Comparison of ENCODE assay signal across 8 mouse cellular contexts in the genomic region with DNA sequence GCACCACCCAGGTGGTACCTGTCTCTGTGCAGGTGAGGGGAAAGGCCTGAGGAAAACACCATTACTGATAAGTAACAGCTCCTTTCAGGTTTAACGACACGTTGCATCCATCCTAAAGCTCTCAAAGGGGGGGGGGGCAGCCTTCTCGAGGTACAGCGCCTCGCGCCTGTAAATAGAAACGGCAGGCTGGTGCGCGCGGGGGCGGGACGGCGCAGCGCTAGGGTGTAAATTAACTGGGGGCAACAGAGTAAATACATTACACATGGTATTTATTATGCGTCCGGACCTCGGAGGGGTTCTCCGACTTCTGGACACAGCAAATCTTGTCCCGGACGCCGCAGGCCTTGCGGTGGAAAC.
DNase-seq lines count a peak whose midpoint lies in the region; ATAC-seq and TF ChIP-seq lines count a peak whose summit lies in the region.

No protein-coding gene starts in this region.

- peak overlapping the region; percentile 54 for H3K9ac ChIP-seq in kidney, embryonic 14.5 days (ENCODE audit: low read depth, low read length)
- peak overlapping the region; percentile 68 for H3K9ac ChIP-seq in hindbrain, embryonic 13.5 days
- peak overlapping the region; percentile 50 for H3K9ac ChIP-seq in midbrain, embryonic 15.5 days

- H3K4me1 ChIP-seq in kidney, embryonic 14.5 days (ENCODE audit: control insufficient read depth, insufficient read depth, low read length): peaks cover 15% of the 10 kb centered on the region; the same call in 1 of the 2 replicates
- H3K4me1 ChIP-seq in cortical plate, adult 2 months (ENCODE audit: control insufficient read depth, insufficient read depth, low read length): peaks cover 2% of the 10 kb centered on the region; the same call in 1 of the 2 replicates
- peaks cover 22% of the 10 kb centered on the region for H3K4me1 ChIP-seq in hindbrain, embryonic 13.5 days (replicated peaks)
- H3K4me1 ChIP-seq in midbrain, embryonic 15.5 days: peaks cover 14% of the 10 kb centered on the region

- TF ChIP-seq CTCF in cortical plate, adult 2 months (IDR thresholded peaks at IDR 0.05; ENCODE audit: extremely low read depth, insufficient read depth, low read length): no peak

- ATAC-seq in kidney, embryonic 14.5 days (ENCODE audit: low FRiP score, low TSS enrichment): no peak
- peak; percentile 53 for ATAC-seq in hindbrain, embryonic 13.5 days (ENCODE audit: low FRiP score)
- peak; percentile 18; the same call in 1 of the 2 replicates for ATAC-seq in midbrain, embryonic 15.5 days (replicated peaks)

- TF ChIP-seq POLR2A in cortical plate, adult 2 months (IDR thresholded peaks at IDR 0.05; ENCODE audit: extremely low read depth, insufficient read depth, low read length): no peak

- peak overlapping the region; percentile 61 for H3K4me2 ChIP-seq in kidney, embryonic 14.5 days (replicated peaks; ENCODE audit: low read depth, low read length)
- peak overlapping the region; percentile 58 for H3K4me2 ChIP-seq in hindbrain, embryonic 13.5 days
- peak overlapping the region; percentile 64 for H3K4me2 ChIP-seq in midbrain, embryonic 15.5 days

- WGBS in kidney, embryonic 14.5 days: 12% methylated on average over 22 of the region's 22 CpGs
- WGBS in hindbrain, embryonic 13.5 days: 2% methylated on average over 22 of the region's 22 CpGs
- 11% methylated on average over 22 of the region's 22 CpGs for WGBS in midbrain, embryonic 15.5 days

- H3K9me3 ChIP-seq in kidney, embryonic 14.5 days (ENCODE audit: control insufficient read depth, low read length): no peaks in the 10 kb centered on the region
- no peaks in the 10 kb centered on the region for H3K9me3 ChIP-seq in hindbrain, embryonic 13.5 days
- H3K9me3 ChIP-seq in midbrain, embryonic 15.5 days: no peaks in the 10 kb centered on the region

- peaks cover 17% of the 10 kb centered on the region for H3K27me3 ChIP-seq in kidney, embryonic 14.5 days (ENCODE audit: control insufficient read depth, insufficient read depth, low read length)
- H3K27me3 ChIP-seq in hindbrain, embryonic 13.5 days: peaks cover 78% of the 10 kb centered on the region
- peaks cover 16% of the 10 kb centered on the region; the same call in 1 of the 2 replicates for H3K27me3 ChIP-seq in midbrain, embryonic 15.5 days (replicated peaks)

- H3K36me3 ChIP-seq in kidney, embryonic 14.5 days (ENCODE audit: control insufficient read depth, insufficient read depth, low read length): no peaks in the 10 kb centered on the region
- no peaks in the 10 kb centered on the region for H3K36me3 ChIP-seq in hindbrain, embryonic 13.5 days
- H3K36me3 ChIP-seq in midbrain, embryonic 15.5 days (replicated peaks): no peaks in the 10 kb centered on the region

- H3K4me3 ChIP-seq in kidney, embryonic 14.5 days (ENCODE audit: low read length): peak overlapping the region; percentile 38
- peak overlapping the region; percentile 39; the same call in 1 of the 2 replicates for H3K4me3 ChIP-seq in cortical plate, adult 2 months (ENCODE audit: insufficient read depth, low read length)
- H3K4me3 ChIP-seq in hindbrain, embryonic 13.5 days: peak overlapping the region; percentile 38
- peak overlapping the region; percentile 41 for H3K4me3 ChIP-seq in midbrain, embryonic 15.5 days

- peak overlapping the region; percentile 59; the same call in 1 of the 2 replicates for H3K27ac ChIP-seq in kidney, embryonic 14.5 days (ENCODE audit: low read depth, low read length)
- H3K27ac ChIP-seq in cortical plate, adult 2 months (ENCODE audit: insufficient read depth, low read length): no peak overlapping the region
- H3K27ac ChIP-seq in hindbrain, embryonic 13.5 days: peak overlapping the region; percentile 92
- H3K27ac ChIP-seq in midbrain, embryonic 15.5 days: peak overlapping the region; percentile 82

- DNase-seq in kidney, adult 11 months: no peak
- no peak for DNase-seq in retina, postnatal 1 day
- no peak for DNase-seq in cerebellum, adult 9-10 months
- DNase-seq in natural killer cell, adult 2 months (ENCODE audit: low spot score in 2 of 2): no peak
